Mouse (Mus musculus) hindbrain, embryonic 12.5 days (tissue): ENCODE results near the gene Trmo. TPM values are rescaled to one million over a fixed set of nuclear protein-coding genes. Genes with fewer than 3 reads are reported as not detected.

Source experiments
- polyA plus RNA-seq: library from polyadenylated mRNA; unstranded; fragments of >200 nt; fragmentation: Nextera tagmentation; extraction: Ambion mirVana; gene quantifications from 2 replicates; pipeline ENCODE4 v1.2.1, GENCODE M21; 2016

Gene Trmo
- polyA plus RNA-seq, 1 experiment from 2014 or later = 8.1 TPM

Other genes starting within 250 kb of the Trmo start
- 31.3 and 33.1 TPM in 2 replicates for gene Xpa, start 193.1 kb downstream of the Trmo start, polyA plus RNA-seq
- gene Foxe1, start 45.8 kb downstream of the Trmo start, polyA plus RNA-seq = 0.09 TPM in 1 of 2 replicates, not detected in the other
- gene Hemgn, start 24.1 kb upstream of the Trmo start, polyA plus RNA-seq = 2.4 and 4.3 TPM in 2 replicates
- 207 and 211 TPM in 2 replicates for gene Anp32b, start 61.5 kb upstream of the Trmo start, polyA plus RNA-seq
- 74.3 and 76.5 TPM in 2 replicates for gene Nans, start 99.8 kb upstream of the Trmo start, polyA plus RNA-seq
- 0.95 and 1.7 TPM in 2 replicates for gene Trim14, start 146.7 kb upstream of the Trmo start, polyA plus RNA-seq
- gene Coro2a, start 212.8 kb upstream of the Trmo start, polyA plus RNA-seq = 7.0 and 7.4 TPM in 2 replicates